Mouse (Mus musculus) megakaryocyte, embryonic 14.5 days (primary cell): ENCODE data around the gene Cacnb2. TPM values are rescaled to one million over a fixed set of nuclear protein-coding genes. Genes with fewer than 3 reads are reported as not detected.

Experiments used
- H3K27me3 ChIP-seq: replicated peaks from 2 replicates; pipeline ENCODE3; 2012; ENCODE audit warnings: inconsistent platforms
- H3K36me3 ChIP-seq: replicated peaks from 2 replicates; pipeline ENCODE3; 2012; ENCODE audit warnings: low read length, inconsistent platforms, mixed read lengths
- H3K4me1 ChIP-seq: 2 replicates; pipeline ENCODE4 v1.6.1; 2012; ENCODE audit warnings: inconsistent platforms
- H3K4me3 ChIP-seq: replicated peaks from 2 replicates; pipeline ENCODE3; 2012; ENCODE audit warnings: moderate library complexity, mild to moderate bottlenecking, inconsistent platforms
- H3K9me3 ChIP-seq: 2 replicates; pipeline ENCODE4 v1.6.1; 2012; ENCODE audit warnings: inconsistent platforms
- FLI1 ChIP-seq: IDR thresholded peaks from 2 replicates; pipeline ENCODE4 v1.6.1; 2012; ENCODE audit warnings: low read length, inconsistent platforms, mixed read lengths
- GATA1 ChIP-seq: IDR thresholded peaks from 3 replicates; pipeline ENCODE4 v1.6.1; 2012; ENCODE audit warnings: mixed read lengths, low read length, inconsistent platforms, borderline replicate concordance
- polyA plus RNA-seq: library from polyadenylated mRNA; stranded (reverse); fragments of >175 nt; gene quantifications from 2 replicates; pipeline ENCODE4 v1.2.3, GENCODE M21; 2012; ENCODE audit warnings: low replicate concordance; ENCODE audit not compliant: insufficient read depth

The Cacnb2 gene
- polyA plus RNA-seq, 1 experiment, result 1.3 TPM

GRCm38 (mm10) chr2:14997836-14998235, 394.9 kb downstream of the Cacnb2 start:
- peaks cover 34% of the 10 kb centered on the region for H3K36me3 ChIP-seq
- no peaks in the 10 kb centered on the region for H3K9me3 ChIP-seq
- no peak for TF ChIP-seq FLI1
- TF ChIP-seq GATA1, result no peak

GRCm38 (mm10) chr2:15007531-15007930, 404.6 kb downstream of the Cacnb2 start:
- Histone ChIP-seq H3K9me3 (no peaks in the 10 kb centered on the region), H3K4me1 (no peaks in the 10 kb centered on the region), H3K27me3 (no peaks in the 10 kb centered on the region), H3K4me3 (no peak overlapping the region), H3K36me3 (peaks cover 54% of the 10 kb centered on the region)
- TF ChIP-seq FLI1, result no peak
- TF ChIP-seq GATA1, result no peak

More at GRCm38 (mm10) chr2:14997836-14998235, 394.9 kb downstream of the Cacnb2 start:
- H3K4me3 ChIP-seq, result no peak overlapping the region
- H3K4me1 ChIP-seq, result no peaks in the 10 kb centered on the region
- no peaks in the 10 kb centered on the region for H3K27me3 ChIP-seq

GRCm38 (mm10) chr2:15008072-15008471, 405.2 kb downstream of the Cacnb2 start:
- peaks cover 56% of the 10 kb centered on the region for H3K36me3 ChIP-seq
- no peak overlapping the region for H3K4me3 ChIP-seq
- H3K9me3 ChIP-seq, result no peaks in the 10 kb centered on the region
- no peak for TF ChIP-seq FLI1
- no peak for TF ChIP-seq GATA1
- H3K27me3 ChIP-seq, result no peaks in the 10 kb centered on the region
- H3K4me1 ChIP-seq, result no peaks in the 10 kb centered on the region

- H3K9me3 ChIP-seq, result no peaks in the 10 kb centered on the region
- no peaks in the 10 kb centered on the region for H3K4me1 ChIP-seq
- TF ChIP-seq GATA1, result no peak
- no peak for TF ChIP-seq FLI1
Measured at GRCm38 (mm10) chr2:15026817-15027216, 423.9 kb downstream of the Cacnb2 start.

GRCm38 (mm10) chr2:15027816-15028215, 424.9 kb downstream of the Cacnb2 start:
- H3K4me1 ChIP-seq, result no peaks in the 10 kb centered on the region
- no peak overlapping the region for H3K4me3 ChIP-seq
- H3K27me3 ChIP-seq, result no peaks in the 10 kb centered on the region
- H3K36me3 ChIP-seq, result peaks cover 50% of the 10 kb centered on the region
- no peaks in the 10 kb centered on the region for H3K9me3 ChIP-seq
- TF ChIP-seq GATA1, result no peak
- no peak for TF ChIP-seq FLI1

More at GRCm38 (mm10) chr2:15026817-15027216, 423.9 kb downstream of the Cacnb2 start:
- Histone ChIP-seq H3K4me3 (no peak overlapping the region), H3K27me3 (no peaks in the 10 kb centered on the region), H3K36me3 (peaks cover 41% of the 10 kb centered on the region)

Other genes with a start within 250 kb of the Cacnb2 start
- gene Slc39a12, start 214.8 kb upstream of the Cacnb2 start, polyA plus RNA-seq, result not detected in 2 replicates